Mouse (Mus musculus) left cerebral cortex, postnatal 36 days (tissue): ENCODE results near the gene Mcrip2. TPM values are rescaled to one million over a fixed set of nuclear protein-coding genes. Genes with fewer than 3 reads are reported as not detected.

ENCODE experiments used
- DNase-seq, 2 experiments: peaks; one replicate each; pipeline ENCODE4 v3.0.0; 2021 to 2022; ENCODE audit warnings: low spot score in 2 of 2, mixed read lengths in 1 of 2
- intact Hi-C: fragments of 180-260 bp; cut with DNase I; formaldehyde crosslinking; loops from one replicate; pipeline ENCODE4 v1.15.1; 2025
- total RNA-seq, 2 experiments: library from RNA; stranded (reverse); gene quantifications; 2 replicates each; pipeline ENCODE4 v1.2.3; 2021

Mcrip2 gene
- total RNA-seq, 2 experiments from 2014 or later = 23.5 to 29.8 TPM

DNA sequence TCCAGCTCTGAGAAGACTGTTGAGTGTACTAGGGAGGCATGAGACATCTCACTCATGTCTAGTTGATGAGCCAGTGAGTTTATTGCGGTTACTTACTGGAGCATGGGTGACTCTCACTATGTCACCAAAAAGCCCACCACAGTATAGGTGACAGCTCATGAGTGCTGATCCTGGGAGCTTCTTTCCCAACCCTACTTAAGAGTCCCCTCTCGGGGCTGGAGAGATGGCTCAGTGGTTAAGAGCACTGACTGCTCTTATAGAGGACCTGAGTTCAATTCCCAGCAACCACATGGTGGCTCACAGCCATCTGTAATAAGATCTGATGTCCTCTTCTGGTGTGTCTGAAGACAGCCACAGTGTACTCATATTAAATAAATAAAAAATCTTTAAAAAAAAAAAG is 1.4 kb upstream of the Mcrip2 start:
- no peak for DNase-seq
- intact Hi-C loops = no loop called here

DNA sequence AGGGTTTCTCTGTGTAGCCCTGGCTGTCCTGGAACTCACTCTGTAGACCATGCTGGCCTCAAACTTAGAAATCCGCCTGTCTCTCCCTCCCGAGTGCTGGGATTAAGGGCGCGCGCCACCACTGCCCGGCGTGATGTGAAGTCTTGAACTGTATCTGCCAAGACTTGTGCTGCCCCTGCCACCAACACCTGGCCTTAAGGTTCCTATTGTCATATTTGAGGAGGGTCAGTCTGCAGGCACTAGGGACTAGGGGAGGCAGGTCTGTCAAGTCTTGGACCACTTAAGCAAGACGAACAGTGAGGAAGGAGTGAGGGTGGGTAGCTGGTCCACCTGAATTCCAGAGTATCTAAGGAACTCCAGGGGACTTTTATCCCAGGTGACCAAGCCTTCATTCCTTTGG is 934 bp upstream of the Mcrip2 start:
- DNase-seq = no peak
- intact Hi-C loops = no loop called here

DNA sequence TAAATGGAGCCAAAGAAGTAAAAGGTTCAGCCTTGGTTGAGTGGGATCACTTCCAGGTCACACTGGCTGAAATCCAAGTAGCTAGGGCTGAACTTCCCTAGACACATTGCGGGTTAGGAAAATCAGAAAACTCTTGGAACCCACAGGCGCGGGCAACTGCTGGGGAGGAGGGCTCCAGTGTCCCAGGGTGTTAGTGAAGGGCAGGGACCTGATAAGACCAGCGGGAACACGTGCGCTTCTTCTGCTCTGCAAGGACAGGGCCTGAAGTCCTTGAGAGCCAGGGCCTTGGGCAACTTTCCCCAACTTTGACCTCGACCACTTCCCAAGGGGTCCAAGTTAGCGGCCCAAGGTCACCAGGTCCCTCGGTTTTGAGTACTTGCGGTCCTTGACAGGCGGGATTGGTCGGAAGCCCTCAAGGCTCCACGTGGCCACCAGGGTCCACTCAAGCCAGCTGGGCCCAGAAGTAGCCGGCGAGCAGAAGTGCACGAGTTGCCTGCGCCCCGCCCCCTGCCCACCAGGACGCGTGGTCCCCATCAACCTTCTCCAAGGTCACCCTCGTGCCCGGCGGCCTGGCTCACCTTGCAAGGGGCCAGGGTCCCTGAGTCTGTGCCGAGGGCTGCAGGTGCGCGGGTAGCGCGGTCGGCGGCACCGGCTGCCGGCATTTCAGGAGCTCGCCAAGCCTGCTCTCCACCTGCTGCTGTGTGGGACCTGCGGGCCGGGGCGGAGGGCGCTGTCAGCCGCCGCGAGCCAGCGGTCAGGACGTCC is 546 bp downstream of the Mcrip2 start:
- DNase-seq = no peak
- intact Hi-C loops = no loop called here

DNA sequence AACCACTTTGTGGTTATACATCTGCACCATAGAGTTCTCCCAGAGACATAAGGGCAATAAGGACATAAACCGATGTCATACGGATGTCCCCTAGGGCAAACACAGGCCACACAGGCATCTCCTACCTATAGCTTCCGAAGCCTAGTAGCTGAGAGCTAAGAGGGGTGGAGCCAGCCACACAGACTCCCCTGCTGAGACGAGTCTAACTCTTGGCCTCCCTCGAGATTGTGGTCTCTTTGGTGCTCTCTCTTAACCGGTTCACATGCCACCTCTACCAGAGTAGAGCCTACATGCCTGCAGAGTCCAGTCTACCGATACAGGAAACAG is 1.1 kb downstream of the Mcrip2 start:
- DNase-seq = no peak
- intact Hi-C loops = no loop called here

DNA sequence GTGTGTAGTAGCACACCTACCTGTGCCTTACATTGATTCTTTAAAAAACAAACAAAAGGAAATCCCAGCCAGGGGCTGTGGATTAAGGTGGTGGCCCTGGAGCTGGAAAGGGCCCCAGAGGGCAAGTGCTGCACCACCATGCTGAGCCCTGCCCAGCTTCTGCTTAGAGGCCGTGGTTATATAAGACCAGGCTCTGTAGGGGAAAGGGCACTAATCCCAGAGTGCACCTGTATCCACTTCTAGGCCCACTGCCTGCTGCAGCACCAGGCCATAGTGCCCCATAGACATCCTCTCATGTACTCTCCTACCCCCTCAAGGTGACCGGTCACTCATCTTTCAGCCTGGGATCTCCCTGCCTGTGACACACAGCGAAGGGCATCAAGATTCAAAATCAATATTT is 2.4 kb downstream of the Mcrip2 start:
- DNase-seq = no peak
- intact Hi-C loops = no loop called here

DNA sequence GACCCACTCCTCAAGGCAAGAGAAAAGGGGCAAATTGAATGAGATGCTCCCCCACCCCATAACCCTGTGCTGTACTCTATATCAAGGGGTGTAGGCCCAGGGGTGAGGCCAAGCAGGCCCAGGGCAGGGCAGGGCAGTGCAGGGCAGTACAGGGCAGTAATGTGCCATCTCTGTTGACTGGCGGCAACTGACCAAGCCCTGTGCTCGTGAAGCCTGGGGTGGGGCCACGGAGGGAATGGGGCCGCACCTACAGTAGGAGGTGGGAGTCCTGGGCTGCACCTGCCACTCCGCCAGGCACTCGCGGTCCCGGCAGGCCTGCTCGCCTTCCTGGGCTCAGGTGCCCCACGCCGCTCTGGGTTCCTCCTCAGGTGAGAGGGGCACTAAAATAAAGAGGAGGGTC is 3.3 kb downstream of the Mcrip2 start:
- intact Hi-C loops = no loop called here
- no peak for DNase-seq

DNA sequence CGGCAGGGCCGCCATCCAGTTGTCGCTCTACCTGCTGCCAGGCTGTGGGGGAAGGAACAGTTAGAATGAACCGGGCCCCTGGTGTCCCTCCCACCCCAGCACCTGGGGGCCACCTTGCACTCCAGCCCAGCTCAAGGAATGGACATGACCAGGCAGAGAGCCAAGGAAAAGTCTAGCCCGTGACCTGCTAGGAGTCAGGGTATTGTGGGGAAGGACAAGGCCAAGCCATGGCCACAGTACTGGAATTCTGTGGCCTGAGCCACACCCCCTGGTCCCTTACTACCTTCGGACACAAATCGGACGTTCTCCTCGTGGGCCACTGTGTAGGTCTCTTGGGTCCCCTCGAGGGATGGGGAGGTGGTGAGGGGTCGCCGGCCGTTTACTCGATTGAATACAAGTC is 4.3 kb downstream of the Mcrip2 start:
- DNase-seq = no peak
- intact Hi-C loops = no loop called here

DNA sequence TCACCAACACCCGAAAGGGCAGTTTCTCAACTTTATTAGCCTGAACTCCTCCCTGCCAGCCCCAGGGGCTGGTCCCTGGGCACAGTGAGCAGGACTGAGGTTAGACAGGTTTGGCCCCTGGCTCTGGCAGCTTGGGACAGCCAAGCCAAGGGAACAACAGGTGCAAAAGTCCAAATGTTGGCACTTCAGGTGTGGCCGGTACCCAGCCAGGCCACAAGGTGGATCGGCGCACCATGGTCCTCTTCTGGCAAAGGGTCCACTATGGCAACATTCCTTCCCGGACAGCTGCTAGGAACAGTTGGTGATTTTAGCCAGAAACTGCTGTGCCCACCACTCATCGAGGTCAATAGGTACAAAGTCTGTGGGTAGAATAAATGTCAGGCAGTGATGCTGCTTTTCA is 4.9 kb downstream of the Mcrip2 start:
- DNase-seq = no peak
- intact Hi-C loops = no loop called here

DNA sequence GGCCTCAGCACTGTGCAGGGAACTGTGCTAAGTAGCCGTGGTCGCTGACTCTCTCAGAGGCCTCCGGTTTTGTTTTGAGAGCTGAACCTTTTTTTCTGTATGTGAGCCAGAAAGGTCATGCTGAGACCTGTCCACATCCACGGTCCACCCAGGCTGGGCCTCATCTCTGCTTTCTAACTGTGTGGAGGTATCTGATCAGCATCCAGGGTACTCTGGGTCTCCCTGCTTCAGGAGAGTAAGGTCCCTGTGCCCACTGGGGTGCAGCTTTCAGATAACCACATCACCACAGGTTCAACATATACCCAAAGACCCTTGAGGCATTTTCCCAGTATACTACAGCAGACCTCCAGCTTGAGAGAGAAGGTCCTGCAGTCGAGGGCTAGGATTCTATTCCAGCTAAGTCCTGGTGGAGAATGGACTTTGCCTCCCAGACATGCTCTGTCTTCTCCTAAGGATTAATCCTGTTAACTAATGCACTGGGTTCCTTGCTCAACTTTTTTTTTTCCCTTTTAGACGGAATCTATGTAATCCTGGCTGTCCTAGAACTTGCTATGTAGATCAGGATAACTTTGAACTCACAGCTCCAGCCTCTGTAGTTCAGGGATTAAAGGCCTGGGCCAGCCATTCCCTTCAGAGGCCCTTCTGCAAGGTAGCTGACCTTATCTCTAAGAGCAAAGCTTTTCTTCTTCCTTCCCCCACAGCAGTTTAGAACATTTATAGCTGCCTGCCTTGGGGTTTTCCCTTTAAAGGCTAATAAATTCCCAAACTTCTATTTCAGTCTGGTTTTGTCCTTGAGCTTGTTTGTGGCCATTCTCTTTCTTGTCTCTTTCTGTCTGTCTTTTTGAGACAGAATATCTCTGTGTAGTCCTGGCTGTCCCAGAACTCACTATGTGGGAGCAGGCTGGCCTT is 6.6 kb downstream of the Mcrip2 start:
- intact Hi-C loops = no loop called here
- no peak for DNase-seq

DNA sequence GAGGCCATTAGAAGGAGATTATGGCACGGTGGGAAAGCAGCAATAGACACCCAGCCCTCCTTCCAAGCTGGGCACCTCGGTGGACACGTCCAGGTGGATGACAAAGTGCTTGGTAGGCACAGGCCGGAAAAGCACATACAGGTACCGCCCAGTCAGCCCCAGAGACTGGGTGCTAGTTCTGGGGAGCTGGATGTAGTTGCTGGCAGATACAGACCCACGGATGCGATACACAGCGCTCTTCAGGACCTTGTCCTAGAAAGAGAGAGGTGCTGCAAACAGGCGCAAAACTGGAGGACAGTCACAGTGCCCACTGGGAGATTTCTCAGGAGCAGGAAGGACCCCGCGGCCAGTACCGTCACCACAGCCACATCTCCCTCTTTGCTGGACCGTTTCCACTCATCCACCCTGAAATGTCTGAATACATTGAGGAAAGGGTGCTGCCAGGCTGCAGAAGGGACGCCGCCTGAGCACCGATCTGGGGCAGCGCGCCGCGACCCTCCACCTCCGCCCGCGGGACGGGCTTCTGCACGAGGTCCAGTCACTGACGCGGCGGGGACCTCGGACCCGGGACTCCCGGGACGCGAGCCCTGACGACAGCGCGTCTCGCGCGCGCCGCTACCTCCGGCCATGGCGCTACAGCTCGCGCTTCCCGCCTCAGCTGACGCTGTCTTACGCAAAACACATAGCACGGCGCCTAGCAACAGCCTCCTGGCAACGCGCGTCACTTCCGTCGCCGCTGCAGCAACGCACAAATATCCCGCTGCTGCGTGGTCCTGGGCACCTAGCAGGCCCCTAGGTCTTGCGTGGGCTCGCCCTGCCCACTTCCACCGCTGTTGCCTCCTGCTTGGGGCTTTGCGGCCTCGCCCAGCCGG is 7.5 kb downstream of the Mcrip2 start, which contains the start of gene Wdr90:
Gene Wdr90, minus strand, starts transcription at position 670 of the 872 bp plus-strand sequence.
- peak; percentile 94 to 95 for DNase-seq
- intact Hi-C loops = no loop called here

DNA sequence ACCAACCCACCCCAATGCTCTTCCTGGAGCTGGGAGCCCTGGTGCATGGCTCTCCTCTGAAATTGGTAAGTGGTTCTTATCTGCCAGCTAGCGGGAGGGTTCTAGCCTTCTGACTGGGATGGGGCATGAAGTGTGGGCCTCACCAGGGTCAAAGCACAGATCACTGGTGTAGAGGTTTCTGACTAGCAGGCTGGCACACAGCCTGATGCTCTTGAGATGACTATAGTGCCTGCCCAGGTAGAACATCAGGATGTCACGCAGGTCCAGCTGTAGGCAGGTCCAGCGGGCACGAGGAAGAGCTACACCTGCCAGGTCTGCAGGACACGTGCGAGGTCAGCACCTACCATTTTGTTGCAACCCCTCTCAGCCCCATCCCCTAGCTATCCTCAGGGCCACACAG is 8.3 kb downstream of the Mcrip2 start:
- intact Hi-C loops = no loop called here

DNA sequence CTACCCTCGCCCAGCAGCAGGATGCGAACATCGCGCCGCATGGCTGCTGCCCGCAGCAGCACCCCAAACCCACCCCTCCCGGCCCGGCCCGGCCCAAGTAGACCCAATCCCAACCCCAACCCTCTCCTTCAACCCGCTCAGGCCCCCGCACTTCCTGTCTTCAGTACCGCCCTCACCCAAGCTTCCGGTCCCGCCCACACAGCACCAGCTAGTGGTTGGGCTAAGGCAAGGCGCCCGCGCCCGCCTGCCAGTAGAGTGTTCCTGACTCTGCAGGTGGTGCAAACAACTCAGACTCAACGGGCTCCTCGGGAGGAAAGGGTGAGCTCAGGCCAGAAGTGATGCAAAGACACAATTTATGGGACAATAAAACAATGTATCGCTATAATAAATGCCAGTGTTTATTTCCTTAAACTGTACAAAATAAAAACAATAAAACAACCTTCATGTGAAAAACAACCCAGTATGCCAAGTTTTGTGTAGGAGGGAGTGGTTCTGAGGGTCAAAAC is 24.1 kb downstream of the Mcrip2 start, which contains the start of gene Rhot2:
Gene Rhot2, minus strand, starts transcription at position 456 of the 506 bp plus-strand sequence.
- intact Hi-C loops = no loop called here
- peak; percentile 92 to 94 for DNase-seq

More for the DNA sequence above, 8.3 kb downstream of the Mcrip2 start:
- DNase-seq = no peak

DNA sequence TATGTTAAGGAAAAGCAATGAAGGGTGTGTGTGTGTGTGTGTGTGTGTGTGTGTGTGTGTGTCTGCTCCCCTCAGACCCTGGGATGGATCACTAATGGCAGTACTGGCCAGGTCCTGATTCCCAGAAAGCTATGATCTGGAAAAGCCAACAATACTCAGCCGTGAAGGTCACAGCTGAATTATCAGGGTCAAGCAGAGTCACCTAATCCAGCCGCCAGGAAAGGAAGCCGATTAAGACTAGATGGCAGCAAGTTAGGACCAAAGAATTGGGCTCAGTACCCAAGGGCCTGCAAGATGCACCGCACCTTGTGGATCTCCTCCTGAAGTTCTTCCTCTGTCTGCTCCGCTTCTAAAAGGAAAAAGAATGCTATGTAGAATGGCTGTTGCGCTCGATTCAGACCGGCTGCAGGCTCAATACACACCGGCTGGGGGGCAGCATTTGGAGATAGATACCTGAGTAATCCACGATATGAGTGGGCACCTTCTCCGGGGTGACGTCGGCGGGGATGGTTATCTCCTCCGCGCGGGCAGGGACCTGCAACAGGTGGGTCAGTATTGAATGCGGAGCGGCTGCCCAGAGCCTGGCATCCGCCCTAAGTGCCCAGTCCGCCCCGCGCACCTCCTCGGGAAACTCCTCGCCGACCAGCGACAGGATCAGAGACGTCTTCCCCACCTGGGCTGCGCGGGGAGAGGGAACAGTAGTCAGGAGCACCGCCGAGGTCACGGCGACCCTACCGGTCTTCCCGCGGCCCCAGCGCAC is 24.7 kb downstream of the Mcrip2 start:
- DNase-seq = peak in 1 of 2 experiments; percentile 48
- intact Hi-C loops = no loop called here

DNA sequence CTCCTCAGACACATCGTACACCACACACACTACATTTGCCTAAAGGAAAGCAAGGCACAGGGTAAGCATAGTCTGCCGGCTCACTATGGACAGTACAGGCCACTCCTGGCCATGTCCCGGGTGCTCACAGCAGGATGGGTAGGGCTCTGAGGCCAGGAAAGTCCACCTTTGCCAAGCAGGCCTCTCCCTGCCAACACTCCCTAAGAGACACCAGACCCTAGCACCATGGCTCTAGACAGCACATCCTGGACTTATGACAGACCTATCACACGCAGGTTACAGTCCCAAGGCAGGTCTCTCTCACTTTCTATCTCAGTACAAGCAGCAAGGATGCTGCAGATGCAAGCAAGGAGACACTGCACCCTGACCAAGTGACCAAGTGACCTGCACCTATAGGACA is 25.4 kb downstream of the Mcrip2 start:
- no peak for DNase-seq
- intact Hi-C loops = no loop called here

DNA sequence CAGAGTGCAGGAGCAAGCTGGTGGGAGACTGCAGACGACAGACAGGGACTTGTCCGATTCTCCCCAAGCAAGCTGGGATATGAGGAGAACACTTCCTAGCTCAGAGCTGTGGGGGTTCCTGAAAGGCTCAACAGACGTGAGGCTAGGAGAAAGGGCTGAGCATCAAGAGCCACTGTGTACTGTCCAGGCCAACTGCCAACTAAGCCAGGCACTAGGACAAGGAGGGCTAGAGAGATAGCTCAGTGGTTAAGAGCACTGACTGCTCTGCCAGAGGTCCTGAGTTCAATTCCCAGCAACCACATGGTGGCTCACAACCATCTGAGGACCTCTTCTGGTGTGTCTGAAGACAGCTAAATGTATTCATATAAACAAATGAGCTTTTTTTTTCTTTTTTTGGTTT is 26.1 kb downstream of the Mcrip2 start:
- intact Hi-C loops = no loop called here
- DNase-seq = no peak

DNA sequence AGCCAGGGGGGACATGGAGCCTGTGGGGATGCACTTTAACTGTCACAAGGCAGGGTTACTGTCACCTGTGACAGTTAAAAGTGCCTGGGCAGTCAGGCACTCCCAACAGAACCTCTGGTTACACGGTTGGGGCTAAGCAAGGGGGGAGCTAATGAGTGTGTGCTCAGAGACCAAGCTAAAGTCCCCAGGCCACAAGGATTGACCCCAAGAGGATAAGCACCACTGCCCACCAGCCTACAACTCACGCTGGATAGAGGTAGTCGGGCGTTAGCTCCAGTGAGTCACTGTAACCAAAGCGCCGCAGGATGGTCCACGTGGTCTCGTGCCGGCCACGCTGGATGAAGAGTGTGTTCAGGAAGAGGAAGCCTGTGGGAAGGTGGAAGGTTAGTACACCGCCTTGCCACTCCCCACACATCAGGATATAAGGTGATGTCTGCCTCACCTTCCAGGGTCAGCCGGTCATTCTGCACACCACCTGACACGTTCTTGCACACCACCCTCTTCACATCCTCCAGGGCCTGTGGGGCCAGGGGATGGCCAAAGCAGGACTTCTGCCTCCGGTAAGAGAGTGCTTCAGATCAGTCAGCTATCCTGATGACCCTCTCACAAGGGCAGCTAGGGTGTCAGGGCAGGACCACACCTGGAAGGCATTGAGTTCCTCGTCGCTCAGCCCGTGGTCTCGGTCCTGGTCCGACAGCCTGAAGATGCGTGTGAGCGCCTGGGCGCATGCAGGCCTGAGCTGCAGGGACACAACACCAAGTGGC is 27.3 kb downstream of the Mcrip2 start, which contains the start of gene Gm20683:
Gene Gm20683, minus strand, starts transcription at position 647 of the 764 bp plus-strand sequence.
- DNase-seq = no peak
- intact Hi-C loops = no loop called here

DNA sequence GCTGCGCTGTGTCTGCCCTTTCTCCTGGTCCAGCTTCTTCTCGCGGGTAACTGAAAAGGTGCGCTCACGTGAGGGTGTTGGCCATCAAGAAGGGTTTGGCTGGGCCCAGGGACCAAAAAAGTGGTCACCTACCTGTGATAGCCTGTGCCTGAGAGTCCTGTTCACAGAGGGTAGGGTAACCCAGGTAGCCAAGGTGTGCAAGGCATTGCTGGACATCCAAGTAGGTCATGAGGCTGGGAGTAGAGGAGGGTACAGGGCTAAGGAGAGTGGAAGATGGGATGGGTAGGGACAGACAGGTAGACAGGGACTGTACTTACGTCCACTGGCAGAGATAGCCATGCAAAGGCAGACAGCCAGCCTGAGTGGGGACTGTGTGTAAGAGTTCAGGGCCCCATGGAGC is 28.0 kb downstream of the Mcrip2 start:
- DNase-seq = no peak
- intact Hi-C loops = no loop called here
